Mouse (Mus musculus): ENCODE data around the gene Pramef8. TPM values are rescaled to one million over a fixed set of nuclear protein-coding genes. Genes with fewer than 3 reads are reported as not detected.

Gene Pramef8
- polyA plus RNA-seq (2011; ENCODE audit: insufficient read depth, insufficient read length, low read depth, missing spikeins) = 15.5 and 21.7 TPM in 2 replicates

DNA sequence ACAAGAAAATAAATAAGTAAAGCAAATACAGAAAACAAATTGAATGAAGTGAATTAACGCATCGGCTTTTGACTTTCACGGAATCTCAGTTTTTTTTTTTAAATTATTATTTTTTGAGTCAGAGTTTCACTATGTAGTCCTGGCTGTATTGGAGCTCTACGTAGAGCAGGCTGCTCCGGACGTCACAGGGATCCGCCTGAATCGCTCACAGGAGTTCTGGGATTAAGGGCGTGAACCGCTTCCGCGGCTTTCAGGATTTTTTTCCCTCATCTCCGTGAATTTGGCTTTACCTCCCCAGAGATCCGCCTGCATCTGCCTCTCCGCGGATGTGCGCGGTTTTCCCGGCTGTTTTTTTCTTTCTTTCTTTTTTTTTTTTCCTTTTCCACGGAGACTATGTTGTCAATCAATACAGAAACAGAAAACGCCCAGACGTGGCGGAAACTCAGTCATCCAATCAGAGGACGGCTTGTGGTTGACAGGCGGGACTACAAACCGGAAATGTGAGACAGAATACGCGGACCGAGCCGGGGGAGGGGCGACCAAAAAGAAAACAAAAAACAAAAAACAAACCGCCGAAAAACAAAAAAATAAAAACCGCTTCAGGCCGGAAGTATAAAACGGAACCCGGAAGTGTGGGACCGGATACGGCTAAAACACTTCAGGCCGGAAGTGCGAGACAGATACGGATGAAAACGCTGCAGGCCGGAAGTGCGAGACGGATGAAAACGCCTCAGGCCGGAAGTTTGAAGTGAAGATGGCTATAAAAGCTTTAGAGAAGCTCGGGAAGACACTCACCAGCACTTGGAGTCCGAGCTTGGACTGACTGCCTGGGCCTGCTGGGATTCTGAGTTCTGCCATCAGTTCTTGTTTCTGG, at the start of gene Pramef8:
Gene Pramef8, plus strand, starts transcription at position 208 of the 874 bp plus-strand sequence.
- Histone ChIP-seq H3K4me1 (ENCODE audit: control insufficient read depth, insufficient read depth, low read length) (peaks cover 1% of the 10 kb centered on the region), H3K4me3 (ENCODE audit: low read depth, low read length) (peak within 1 kb of the TSS; percentile 93), H3K27me3 (ENCODE audit: control insufficient read depth, insufficient read depth, low read length, poor library complexity, severe bottlenecking) (no peaks in the 10 kb centered on the region), H3K9ac (ENCODE audit: low read depth, poor library complexity, severe bottlenecking) (peak within 1 kb of the TSS; percentile 81), H3K36me3 (ENCODE audit: control insufficient read depth, insufficient read depth, low read length, poor library complexity, severe bottlenecking) (peaks cover 27% of the 10 kb centered on the region), H3K9me3 (replicated peaks; ENCODE audit: control insufficient read depth, insufficient read depth, low read length, poor library complexity, severe bottlenecking) (no peaks in the 10 kb centered on the region), H3K27ac (ENCODE audit: insufficient read depth, low read length) (peak within 1 kb of the TSS; percentile 67; the same call in 1 of the 2 replicates)
- TF ChIP-seq CTCF (IDR thresholded peaks at IDR 0.05; ENCODE audit: low read depth, low read length) = no peak
- no peak for TF ChIP-seq POLR2A (IDR thresholded peaks at IDR 0.05; ENCODE audit: insufficient read depth, low read length)
- TF ChIP-seq EP300 (IDR thresholded peaks at IDR 0.05; ENCODE audit: insufficient read depth, low read depth, low read length) = no peak

DNA sequence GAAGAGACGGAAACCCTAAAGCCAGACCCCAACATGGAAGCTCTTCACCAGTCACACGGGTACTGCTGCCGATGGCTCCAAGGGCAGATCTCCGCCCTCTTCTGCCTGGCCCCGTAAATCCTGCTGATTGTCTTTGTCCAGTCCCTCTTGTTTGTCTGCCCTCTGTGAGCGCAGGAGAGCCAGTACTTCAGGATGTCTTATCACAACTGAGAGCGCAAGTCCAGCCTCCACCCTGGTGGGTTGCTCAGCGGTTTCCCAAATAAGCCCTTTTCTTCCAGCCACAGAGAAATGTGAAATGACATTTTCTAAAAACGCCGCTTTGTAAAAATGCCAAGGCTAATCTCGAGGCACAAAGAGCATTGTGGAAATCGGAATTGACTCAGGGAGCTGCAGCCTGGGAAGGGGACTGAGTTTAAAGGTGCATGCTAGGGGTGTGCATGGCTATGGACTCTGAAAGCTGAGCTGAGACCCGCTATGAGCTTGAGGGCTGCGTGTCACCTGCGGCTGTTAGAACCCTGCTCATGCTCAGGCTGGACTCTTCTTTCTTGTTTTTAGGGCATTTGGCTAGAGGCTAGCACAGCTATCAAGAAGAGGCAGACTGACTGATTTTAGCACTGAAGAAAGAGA, 45.7 kb upstream of the Pramef8 start:
- TF ChIP-seq EP300 (IDR thresholded peaks at IDR 0.05; ENCODE audit: insufficient read depth, low read depth, low read length) = no peak
- no peak for TF ChIP-seq POLR2A (IDR thresholded peaks at IDR 0.05; ENCODE audit: insufficient read depth, low read length)
- no peak for TF ChIP-seq CTCF (IDR thresholded peaks at IDR 0.05; ENCODE audit: low read depth, low read length)
- Histone ChIP-seq H3K27ac (ENCODE audit: insufficient read depth, low read length) (no peak overlapping the region), H3K9me3 (replicated peaks; ENCODE audit: control insufficient read depth, insufficient read depth, low read length, poor library complexity, severe bottlenecking) (no peaks in the 10 kb centered on the region), H3K4me1 (ENCODE audit: control insufficient read depth, insufficient read depth, low read length) (no peaks in the 10 kb centered on the region), H3K4me3 (ENCODE audit: low read depth, low read length) (no peak overlapping the region), H3K36me3 (ENCODE audit: control insufficient read depth, insufficient read depth, low read length, poor library complexity, severe bottlenecking) (no peaks in the 10 kb centered on the region), H3K9ac (ENCODE audit: low read depth, poor library complexity, severe bottlenecking) (no peak overlapping the region), H3K27me3 (ENCODE audit: control insufficient read depth, insufficient read depth, low read length, poor library complexity, severe bottlenecking) (no peaks in the 10 kb centered on the region)

DNA sequence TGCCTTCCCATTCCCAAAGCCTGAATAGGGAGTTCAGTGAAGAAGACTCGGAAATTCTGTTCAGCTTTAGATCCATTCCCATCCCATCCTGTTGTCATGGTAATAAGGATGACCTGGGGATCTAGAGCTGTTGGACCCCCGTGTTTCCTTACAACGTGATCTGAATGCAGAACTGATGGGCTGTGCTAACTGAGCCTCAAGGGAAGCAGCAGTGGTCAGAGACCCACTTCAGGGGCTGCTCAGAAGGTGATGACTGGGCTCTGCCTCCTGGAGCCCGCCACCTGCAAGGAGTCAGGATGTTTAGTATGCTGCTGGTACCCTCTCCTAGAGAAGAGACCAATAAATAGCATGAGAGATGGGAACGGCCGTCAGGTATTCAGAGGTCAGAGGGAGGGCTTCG, 32.7 kb upstream of the Pramef8 start:
- no peak overlapping the region for H3K27ac ChIP-seq (ENCODE audit: insufficient read depth, low read length)
- no peaks in the 10 kb centered on the region for H3K4me1 ChIP-seq (ENCODE audit: control insufficient read depth, insufficient read depth, low read length)
- H3K4me3 ChIP-seq (ENCODE audit: low read depth, low read length) = no peak overlapping the region
- TF ChIP-seq POLR2A (IDR thresholded peaks at IDR 0.05; ENCODE audit: insufficient read depth, low read length) = no peak
- no peak for TF ChIP-seq CTCF (IDR thresholded peaks at IDR 0.05; ENCODE audit: low read depth, low read length)
- no peak for TF ChIP-seq EP300 (IDR thresholded peaks at IDR 0.05; ENCODE audit: insufficient read depth, low read depth, low read length)
- no peaks in the 10 kb centered on the region for H3K27me3 ChIP-seq (ENCODE audit: control insufficient read depth, insufficient read depth, low read length, poor library complexity, severe bottlenecking)
- H3K9me3 ChIP-seq (replicated peaks; ENCODE audit: control insufficient read depth, insufficient read depth, low read length, poor library complexity, severe bottlenecking) = no peaks in the 10 kb centered on the region
- no peaks in the 10 kb centered on the region for H3K36me3 ChIP-seq (ENCODE audit: control insufficient read depth, insufficient read depth, low read length, poor library complexity, severe bottlenecking)
- H3K9ac ChIP-seq (ENCODE audit: low read depth, poor library complexity, severe bottlenecking) = no peak overlapping the region

DNA sequence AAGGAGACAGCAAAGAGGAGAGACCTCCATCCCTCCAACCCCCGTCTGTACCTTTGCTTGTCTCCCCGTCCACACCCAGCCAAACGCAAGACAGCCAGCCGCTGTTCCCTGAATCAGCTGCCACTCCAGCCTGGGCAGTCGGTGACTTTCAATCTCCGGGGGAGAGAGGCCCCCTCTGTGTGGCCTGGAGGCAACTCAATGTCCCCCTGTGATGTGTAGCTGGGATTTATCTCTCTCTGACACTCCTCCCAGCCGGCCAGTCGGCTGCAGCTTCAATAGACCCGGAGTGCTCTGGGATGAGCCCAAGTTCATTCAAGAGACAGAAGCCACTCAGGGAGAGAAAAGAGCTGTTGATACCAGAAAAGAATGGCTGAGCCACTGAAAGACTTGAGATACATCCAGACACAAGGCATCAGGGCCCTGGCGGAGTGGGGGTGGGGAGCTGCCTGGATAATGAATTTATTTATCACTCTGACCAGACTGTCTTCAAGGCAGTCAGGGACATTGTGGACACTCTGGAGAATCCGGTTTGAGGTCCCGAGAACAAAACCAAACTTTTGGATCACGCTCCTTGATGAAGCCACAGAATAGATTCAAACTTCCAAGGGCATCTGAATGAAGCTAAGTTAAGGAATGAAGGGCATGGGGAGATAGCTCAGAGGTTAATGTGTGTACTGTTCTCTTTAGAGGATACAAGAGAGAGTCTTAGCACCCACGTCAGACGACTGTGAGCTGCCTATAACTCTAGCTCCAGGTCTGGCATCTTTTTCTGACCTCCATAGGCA, 32.1 kb upstream of the Pramef8 start:
- Histone ChIP-seq H3K4me1 (ENCODE audit: control insufficient read depth, insufficient read depth, low read length) (no peaks in the 10 kb centered on the region), H3K27ac (ENCODE audit: insufficient read depth, low read length) (no peak overlapping the region), H3K36me3 (ENCODE audit: control insufficient read depth, insufficient read depth, low read length, poor library complexity, severe bottlenecking) (no peaks in the 10 kb centered on the region), H3K27me3 (ENCODE audit: control insufficient read depth, insufficient read depth, low read length, poor library complexity, severe bottlenecking) (no peaks in the 10 kb centered on the region), H3K4me3 (ENCODE audit: low read depth, low read length) (no peak overlapping the region), H3K9me3 (replicated peaks; ENCODE audit: control insufficient read depth, insufficient read depth, low read length, poor library complexity, severe bottlenecking) (no peaks in the 10 kb centered on the region), H3K9ac (ENCODE audit: low read depth, poor library complexity, severe bottlenecking) (no peak overlapping the region)
- TF ChIP-seq EP300 (IDR thresholded peaks at IDR 0.05; ENCODE audit: insufficient read depth, low read depth, low read length) (no peak), POLR2A (IDR thresholded peaks at IDR 0.05; ENCODE audit: insufficient read depth, low read length) (no peak), CTCF (IDR thresholded peaks at IDR 0.05; ENCODE audit: low read depth, low read length) (no peak)

DNA sequence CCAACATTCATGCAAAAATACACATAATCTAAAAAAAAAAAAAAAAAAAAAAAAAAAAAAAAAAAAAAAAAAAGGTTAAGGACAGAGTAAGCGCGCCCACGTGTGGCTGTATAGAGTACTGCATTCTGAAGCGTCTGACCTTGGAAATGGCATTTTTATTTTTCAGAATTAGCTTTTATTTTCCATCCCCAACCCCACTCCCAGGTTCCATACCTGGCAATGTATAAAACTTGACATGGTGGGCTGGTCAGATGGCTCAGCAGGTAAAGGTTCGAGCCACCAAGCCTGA, 31.6 kb upstream of the Pramef8 start:
- H3K9ac ChIP-seq (ENCODE audit: low read depth, poor library complexity, severe bottlenecking) = no peak overlapping the region
- no peak for TF ChIP-seq EP300 (IDR thresholded peaks at IDR 0.05; ENCODE audit: insufficient read depth, low read depth, low read length)
- no peak for TF ChIP-seq POLR2A (IDR thresholded peaks at IDR 0.05; ENCODE audit: insufficient read depth, low read length)
- no peak for TF ChIP-seq CTCF (IDR thresholded peaks at IDR 0.05; ENCODE audit: low read depth, low read length)
- H3K27me3 ChIP-seq (ENCODE audit: control insufficient read depth, insufficient read depth, low read length, poor library complexity, severe bottlenecking) = no peaks in the 10 kb centered on the region
- H3K27ac ChIP-seq (ENCODE audit: insufficient read depth, low read length) = no peak overlapping the region
- H3K9me3 ChIP-seq (replicated peaks; ENCODE audit: control insufficient read depth, insufficient read depth, low read length, poor library complexity, severe bottlenecking) = no peaks in the 10 kb centered on the region
- no peaks in the 10 kb centered on the region for H3K36me3 ChIP-seq (ENCODE audit: control insufficient read depth, insufficient read depth, low read length, poor library complexity, severe bottlenecking)
- H3K4me1 ChIP-seq (ENCODE audit: control insufficient read depth, insufficient read depth, low read length) = no peaks in the 10 kb centered on the region
- no peak overlapping the region for H3K4me3 ChIP-seq (ENCODE audit: low read depth, low read length)
